Mouse (Mus musculus) c-Kit-positive CD71-positive TER-119-negative erythroid progenitor cells, embryonic 14.5 days (primary cell): ENCODE data around the gene Gpc6.

Experiments used
- DNase-seq: peaks from one replicate; pipeline ENCODE4 v3.0.0-alpha.2; 2013; ENCODE audit warnings: low read depth

Gpc6 gene

DNA sequence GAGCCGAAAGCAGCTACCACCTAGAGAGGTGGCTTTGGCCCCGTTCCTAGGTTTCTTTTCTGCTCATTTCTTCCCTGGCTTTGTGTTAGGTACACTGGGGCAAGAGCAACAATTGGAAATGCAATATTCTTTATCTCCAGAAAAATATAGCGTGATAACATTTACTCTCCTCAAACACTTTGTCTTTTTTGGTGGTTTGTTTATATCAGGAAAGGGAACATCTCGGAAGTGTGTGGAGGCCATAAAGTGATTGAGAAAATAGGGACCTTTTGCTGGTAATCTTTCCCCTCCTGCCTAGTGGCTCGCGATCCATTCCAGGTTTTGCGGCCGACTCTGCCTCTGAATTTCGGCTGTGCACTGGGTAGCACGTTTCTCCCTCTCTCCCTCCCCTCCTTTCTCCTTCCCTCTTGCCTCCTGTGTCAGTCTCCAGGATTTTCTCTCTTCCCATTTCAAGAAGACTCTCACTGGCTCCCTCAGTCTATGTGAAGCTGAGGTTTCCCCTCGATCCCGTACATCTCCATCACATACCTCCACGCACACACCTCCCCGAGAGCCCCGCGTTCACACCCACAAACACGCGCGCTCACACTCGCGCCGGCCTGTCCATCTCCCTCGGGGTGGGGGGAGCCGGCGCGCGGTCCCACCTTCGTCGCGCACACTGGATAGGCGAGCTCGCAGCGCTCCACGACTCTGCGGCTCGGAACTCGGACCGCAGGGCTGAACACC, at the start of gene Gpc6:
Gpc6 (plus strand) TSS at position 440 of the 726 bp plus-strand sequence.
- no peak for DNase-seq

DNA sequence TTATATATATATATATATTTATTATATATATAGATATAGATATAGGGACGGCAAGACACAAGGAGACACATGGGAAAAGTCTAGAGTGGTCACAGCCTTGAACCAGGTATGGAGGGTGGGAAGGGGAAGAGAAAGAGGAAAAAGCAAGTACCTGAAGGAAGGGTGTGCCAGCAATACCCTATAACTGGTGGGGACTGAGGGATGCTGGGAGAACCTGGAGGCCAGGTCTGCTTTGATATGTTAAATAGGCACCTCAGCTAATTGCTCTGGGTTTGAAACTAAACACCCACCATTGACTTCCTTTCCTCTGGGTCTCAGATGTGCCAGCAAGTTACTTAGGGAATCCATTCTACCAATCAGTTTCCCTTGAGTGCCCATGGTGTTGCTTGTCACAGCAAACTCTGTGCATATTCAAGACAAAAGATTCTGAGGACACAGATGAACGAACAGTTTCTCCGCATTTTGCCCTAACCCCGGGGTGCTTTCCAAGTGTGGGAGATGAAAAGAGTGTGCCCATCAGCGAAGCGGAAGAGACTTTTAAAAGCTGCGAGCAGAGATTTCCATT, 42.6 kb upstream of the Gpc6 start:
- DNase-seq = no peak

DNA sequence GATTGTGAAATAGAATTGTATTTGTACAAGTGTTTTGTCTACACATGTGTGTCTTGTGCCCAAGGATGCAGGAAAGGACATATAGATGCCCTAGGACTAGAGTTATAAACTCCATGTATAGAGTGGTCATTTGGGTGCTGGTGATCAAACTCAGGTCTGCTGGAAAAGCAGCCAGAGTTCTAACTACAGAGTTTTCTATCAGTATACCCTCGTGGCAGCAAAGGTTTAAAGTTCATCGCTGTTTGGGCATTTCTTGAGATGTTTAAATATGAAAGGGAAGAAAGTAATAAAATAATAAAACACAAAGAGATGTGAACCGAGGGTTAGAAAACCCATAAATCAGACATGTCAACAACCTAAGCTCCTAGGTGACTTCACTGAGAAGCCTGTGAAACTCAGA, 30.8 kb upstream of the Gpc6 start:
- no peak for DNase-seq

DNA sequence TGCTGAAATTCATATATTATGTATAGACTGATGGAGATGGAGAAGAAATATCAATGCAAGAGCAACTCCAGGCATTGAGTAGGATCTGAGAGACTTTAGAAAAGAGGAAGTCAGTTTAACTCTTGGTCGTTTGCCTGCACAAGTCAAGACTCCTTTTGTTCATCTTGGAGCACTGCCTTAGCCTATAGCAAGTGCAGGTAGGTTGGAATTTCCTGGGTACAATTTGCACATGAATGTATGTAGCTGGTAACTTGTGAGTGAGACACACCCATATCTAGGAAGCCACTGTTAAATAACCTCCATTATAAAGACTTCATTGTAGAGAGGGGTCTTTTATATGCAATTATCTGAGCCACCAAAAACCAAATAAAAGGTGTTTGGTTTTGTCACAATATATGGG, 27.1 kb upstream of the Gpc6 start:
- DNase-seq = no peak

DNA sequence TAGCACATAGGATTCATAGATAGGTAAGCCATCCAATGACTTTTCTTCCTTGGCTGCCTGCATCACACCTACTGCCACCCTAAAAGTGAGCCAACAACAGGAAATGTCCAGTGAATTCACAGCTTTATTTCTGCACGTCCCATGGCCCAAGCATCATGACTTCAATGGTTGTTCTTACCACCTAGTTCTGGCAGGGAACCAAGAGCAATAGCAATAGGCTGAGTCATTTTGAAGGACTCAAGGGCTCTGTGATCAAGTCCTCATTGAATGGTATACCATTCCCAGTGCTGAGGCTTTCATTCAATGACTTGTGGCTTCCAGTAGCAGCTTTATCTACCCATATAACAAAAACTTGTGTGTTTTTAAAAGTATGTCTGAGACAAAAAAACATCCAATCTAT, 13.3 kb upstream of the Gpc6 start:
- no peak for DNase-seq

DNA sequence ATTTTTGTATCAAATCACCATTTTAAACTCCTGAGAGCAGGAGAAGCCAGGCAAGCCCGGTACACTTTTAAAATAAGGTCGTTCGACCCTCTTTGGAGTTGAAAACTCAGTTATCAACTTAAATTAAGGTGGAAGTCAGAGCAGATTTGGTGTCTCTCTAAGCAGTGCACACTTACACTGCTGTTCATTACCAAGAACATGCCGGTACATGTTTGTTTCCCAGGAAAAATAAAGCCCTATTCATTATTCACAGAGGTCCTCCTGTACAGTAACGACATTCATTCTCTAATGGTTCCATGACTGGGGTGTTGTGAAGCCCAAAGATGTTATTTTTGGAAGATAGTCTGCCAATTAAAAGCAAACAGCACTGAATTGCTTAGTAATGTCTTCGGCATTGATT, 8.2 kb upstream of the Gpc6 start:
- DNase-seq = no peak

DNA sequence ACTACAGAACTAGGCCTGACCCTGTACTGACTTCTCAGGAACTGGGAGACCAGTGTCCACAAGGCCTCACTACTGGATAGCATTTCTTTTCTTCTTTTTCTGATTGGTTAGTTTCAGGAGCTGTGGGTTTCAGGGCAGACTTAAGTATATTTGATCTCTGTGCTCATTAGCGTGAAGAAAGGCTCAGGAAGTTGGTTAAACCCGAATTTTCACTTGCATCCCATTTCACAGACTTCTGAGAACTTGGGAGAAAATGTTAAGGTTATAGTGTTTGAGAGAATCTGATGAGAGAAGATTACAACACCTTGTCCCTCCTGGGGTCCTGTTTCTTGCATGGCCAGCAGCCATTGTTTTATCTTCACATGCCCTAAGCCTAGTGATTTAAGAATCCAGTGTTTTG, 849 bp upstream of the Gpc6 start:
- no peak for DNase-seq

DNA sequence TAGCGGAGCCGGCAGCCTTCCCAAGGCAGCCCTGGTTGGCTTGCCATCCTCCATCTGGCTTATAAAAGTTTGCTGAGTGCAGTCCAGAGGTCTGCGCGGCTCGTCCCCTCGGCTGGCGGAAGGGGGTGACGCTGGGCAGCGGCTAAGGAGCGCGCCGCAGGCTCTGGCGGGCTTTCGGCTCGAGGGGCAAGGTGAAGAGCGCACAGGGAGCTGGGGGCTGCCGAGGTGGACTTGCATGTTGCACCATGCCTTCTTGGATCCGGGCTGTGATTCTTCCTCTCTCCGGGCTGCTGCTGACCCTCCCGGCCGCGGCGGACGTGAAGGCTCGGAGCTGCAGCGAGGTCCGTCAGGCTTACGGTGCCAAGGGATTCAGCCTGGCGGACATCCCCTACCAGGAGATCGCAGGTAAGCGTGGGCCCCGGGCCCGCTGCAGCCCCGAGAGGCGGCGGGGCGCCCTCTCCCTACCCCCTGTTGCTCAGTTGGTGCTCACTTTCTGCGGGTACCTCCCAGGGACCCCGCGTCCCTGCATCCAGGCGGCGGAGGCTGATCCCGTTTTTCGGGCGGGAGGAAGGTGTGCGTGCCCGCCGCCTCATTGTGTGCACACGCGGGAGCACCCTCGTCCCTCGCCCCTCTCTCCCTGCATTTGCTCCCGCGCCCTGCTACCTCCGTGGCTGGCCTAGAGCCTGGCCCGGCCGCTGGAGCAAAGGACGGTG, 732 bp downstream of the Gpc6 start:
- no peak for DNase-seq

DNA sequence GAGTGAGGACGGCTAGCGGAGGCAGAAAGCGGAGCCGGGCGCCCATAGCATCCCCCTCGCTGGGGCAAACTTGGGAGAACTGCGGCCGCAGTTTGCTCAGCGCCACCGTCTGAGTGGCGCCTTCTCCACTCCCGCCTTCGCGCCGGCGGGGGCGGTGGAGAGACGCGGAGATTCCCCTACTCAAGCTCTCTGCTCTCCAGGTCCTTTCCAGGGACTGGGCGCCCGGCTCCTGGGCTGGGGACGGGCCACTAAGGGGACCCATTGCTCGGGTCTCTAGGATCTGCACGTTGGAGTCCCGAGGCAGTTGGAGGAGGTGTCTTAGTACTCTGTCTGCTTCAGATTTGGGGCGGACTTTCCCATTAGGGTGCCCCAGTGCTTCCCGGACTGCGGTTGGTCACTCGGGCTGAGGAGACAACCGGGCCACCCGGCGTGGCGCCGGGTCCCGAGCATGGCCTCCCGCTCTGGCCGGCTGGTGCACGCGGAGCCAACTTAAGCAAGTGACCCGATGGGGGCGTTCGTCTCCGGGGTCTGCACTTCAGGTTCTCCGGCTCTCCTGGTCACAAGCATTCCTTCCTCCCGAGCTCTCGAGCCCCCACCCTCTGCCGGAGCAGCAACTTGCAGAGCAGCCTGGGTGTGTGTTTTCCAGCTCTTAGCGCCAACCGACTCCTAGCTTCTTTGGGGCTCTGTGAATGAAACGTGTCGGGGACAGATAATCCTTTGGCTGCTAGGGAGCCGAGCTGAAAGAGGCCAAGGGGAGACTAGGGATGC, 1.5 kb downstream of the Gpc6 start:
- DNase-seq = no peak

DNA sequence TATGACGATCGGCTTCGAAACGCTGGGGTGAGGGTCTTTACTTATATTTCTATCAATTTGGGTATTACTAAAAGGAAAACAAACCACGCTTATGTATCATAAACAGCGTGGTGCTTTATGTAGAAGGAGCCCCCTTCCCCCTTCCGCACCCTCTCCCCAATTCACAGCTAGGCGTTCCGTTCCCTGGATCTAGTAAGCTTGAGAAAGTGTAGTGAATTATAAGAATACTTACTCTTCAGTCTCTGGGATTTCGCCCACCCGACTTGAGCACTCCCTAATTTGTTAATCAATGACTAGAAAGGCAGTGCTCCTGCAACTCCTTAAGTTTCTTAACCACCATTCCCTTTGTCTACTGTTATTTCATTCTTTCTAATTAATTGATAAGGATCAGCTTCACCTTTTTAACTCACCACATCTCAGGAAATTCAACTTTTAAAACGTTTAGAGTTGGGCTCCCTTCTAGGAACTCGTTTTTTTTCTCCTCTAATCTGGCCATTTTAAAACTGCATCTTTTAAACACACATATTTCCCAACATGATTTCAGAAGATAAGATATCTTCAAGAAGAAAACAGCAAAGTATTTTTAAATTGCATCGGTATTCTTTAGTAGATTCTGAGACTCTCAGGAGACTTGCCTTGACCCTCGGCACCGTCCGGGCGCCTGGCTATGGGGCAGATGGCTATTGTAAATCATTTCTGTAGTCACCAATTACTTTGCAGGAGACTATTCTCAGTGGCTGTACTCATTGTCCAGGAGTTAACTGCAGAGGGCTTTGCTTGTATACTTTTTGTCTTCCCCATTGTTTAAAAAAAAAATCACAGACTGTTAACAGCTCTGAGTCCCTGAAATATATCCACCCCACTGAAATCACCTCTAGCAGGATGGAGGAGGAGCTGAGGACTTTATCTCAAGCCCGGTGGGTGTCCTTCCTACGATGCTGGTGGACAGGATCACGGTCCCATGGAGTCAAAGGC, 2.5 kb downstream of the Gpc6 start:
- no peak for DNase-seq

DNA sequence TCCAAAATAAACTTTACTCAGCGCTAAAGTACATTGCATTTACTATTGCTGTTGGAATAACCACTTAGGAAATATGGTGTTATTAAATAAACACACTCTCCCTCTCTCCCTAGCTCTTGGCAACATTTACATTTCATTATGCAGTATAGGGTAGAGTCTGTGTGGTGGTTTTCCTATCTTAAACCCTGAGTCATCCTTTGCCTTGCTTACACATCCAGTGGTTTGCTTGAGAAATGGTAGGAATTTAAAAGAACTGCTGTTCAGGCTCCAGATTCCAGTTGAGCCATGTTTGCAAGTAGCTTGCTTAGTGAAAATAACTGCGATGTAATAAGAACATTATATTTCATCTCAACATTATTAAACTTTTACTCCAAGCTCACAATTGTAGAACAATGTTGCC, 3.3 kb downstream of the Gpc6 start:
- no peak for DNase-seq

DNA sequence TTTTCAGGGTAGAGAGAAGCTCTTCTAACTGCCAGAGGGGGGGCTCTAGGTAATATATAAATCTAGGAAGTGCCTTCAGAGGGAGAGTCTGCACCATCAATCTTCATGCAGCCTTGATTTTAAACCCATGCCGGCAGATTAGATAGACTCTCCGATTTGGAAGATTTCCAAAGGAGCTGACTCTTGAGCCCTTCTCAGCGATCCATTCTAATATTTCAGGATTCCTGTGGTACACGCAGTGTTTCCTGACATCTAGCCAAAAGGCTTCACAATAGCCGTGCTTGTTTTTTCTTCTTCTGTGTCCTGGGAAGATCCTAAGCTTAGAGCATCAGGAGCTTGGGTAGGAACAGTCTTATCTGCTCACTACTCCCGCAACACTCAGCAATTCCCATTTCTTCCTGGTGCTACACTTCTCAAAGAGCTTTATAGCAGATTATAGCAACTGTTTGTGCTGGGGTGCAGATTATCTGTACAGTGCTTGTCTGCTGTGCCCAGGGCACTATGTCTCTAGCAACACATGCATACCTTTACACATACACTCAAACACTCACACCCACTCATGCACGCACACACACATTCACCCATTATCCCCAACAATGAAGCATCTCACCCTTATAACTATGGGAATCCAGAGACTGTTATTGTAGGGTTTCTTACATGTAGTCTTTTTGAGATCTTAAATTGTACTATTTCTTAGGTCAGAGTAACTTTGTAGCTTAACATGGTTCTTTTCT, 3.8 kb downstream of the Gpc6 start:
- DNase-seq = no peak

DNA sequence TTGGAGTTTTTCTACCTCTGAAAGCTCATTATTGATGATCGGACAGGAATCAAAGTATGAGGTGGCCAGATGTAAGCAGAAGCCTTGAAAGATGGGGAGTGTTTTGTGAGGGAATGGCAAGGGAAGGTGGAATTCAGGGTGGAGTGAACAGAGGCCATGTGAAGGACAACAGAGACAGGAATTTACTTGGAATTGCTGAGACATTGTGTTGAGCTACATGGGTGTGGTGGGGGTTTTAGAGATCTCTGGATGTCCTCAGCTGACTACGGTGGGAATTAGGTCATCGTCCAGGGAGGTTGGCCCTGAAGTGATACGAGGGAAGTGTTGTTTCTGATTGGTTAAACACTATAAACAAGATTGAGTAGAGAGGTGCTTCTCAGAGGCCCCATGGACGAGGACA, 8.7 kb downstream of the Gpc6 start:
- no peak for DNase-seq

DNA sequence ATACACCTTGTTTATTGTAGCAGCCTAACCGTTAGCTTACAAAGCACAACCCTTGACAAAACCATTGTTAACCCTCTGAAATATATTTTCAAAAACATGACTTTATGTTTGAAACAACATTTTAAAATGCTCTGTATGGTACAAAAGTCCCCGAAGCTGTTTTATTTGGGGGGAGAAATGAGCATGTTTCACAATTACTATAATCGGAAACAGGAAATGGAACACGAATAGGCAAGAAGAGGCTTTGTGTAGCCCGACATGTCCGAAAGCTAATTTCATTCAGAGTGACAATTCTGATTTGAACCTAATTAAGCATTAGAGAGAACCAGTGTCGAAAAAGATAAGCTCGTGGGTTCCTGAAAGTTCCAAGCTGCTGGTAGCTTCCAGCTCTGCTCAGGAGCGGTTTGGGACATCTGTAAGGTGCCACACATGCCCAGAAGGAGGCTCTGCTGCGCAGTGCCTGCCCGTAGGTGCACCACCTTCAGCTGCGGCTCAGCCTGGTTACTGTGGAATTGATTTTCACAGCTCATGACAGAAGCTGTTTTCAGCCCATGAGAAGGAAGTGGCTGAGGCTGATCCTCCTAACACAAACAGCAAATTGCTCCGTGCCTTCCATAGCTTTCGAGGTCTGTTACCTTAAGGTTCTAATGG, 12.9 kb downstream of the Gpc6 start:
- no peak for DNase-seq

DNA sequence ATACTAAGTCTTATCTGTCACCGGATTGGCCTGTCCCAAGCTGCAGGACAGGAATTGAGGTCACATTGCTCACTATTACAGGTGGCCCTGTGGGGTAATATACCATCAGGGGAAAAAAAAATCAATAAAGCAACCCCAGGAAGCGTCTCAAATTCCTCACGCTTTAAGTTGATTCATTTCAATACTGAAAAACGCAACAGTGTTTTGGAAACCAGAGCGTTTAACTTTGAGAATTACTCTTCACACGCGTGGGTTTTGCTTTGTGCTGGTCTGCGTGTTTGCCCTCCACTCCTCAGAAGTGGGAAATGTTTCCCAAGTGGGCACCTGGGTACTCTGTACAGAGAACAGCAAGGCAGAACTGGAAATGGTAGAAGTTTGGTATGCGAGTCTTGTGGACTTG, 13.6 kb downstream of the Gpc6 start:
- DNase-seq = no peak

DNA sequence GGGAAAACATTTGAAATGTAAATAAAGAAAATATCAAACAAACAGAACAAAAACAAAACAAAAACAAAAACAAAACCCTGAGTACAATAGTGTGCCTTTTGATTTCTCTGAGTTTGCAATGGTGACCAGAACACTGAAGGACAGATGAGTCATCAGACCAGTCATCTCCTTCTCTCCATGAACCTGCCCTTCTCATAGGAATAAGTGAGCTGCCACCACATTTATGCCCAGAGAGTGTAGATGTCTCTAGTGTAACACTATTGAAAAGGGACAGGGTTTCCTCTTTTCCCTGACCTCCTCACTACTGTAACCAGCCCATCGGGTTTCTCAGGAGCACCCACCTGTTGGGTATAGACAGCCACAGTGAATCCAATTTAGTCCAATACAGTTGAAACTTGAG, 14.4 kb downstream of the Gpc6 start:
- DNase-seq = no peak

DNA sequence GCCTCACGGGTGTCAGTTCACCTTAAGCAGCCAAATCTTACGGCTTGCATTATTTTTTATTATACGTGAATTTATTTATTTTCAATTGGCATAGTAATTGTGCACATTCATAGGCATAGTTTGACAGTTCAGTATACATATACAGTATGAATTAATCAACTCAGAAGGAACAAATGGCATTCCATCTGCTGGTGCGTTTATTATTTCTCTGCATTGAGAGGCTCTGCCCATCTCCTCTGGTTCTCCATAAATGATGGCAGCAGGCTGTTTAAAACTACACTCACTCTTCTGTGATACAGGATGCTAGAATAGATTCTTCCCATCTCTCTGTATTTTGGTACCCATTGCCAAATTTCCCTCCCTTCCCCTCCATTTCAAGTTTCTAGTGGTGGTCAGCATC, 16.7 kb downstream of the Gpc6 start:
- no peak for DNase-seq

DNA sequence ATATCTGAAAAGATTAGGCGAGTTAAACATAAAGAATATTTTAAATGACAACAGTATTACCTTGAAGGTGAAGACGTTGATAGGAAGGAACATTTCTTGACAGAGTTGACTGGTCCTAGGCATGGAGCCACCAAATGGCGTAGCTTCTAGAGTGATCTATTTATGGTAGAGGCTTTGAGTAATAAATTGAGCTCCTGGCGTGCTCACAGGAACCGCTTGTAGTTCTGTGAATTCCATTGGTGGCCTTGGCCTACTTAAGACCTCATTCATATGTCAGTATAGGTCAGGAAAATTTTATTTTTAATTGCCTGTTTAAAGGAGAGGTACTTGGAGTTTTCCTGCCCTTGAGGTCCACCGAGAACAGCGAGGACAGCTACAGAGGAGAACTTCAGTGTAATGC, 18.6 kb downstream of the Gpc6 start:
- no peak for DNase-seq

DNA sequence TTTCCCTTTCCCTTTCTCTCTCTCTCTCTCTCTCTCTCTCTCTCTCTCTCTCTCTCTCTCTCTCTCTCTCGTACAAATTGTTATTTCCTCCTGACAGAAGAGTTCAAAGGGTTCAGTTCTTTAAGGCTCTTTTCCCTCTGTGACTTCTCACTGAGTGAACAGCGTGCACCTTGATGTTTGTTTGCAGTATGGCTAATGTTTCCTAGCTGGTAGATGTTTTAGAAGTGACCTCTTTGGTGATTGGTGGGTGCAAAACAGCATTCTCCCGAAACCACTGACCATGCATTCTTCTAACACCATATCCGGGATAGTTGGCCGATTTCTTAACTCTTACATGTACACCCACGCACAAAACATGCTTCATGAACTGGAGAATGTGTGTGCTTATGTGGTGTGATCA, 20.9 kb downstream of the Gpc6 start:
- DNase-seq = no peak

DNA sequence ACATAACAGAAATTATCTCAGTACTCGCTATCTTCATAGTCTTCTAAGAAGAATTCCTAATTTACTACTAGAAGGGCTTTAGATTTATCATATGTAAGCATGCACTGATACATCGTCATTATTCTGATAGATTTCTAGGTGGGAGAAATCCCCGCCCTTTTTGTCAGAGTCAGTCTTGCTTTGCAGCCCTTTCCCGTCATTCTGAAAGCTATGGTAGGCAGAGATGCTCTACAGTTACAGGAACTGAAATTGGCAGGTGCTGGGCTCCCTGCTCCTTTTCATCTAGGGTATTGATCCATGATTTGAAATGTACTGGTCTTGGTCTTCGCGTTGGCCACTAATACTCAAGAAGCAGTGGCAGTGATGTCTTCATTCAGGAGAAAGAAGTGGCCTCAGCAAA, 22.3 kb downstream of the Gpc6 start:
- no peak for DNase-seq
